Mouse (Mus musculus): Measurements from ENCODE around the gene Olfr766-ps1.
A peak's percentile ranks its signal among the peaks of the same experiment; 100 is the strongest.
"Not testable (repeated sequence)": the region's sequence is repeated elsewhere in the genome, so short reads cannot be mapped to it uniquely, and the experiment has no call there.

Olfr766-ps1 gene

DNA sequence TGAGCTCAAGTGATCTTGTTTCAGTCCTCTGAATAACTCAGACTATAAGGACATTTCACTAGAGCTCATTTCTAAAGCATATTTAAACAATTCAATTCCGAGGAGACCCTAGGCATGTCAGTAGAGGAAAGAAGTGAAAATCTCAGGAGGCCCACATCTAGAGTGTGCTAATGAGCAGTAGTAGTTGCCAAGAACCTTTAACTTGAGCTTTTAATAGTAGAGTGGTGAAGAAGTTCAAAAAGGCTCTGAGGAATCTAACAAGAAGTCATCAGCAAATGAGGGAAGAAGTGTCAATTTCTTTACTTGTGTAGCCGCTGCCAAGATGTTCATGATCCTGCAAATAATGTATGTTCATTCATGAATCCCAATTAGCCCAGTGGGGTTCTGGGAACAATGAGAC lies at the start of gene Olfr766-ps1:
Gene Olfr766-ps1 (minus strand): TSS at position 101 of the 400 bp plus-strand sequence.
- no peak for DNase-seq

DNA sequence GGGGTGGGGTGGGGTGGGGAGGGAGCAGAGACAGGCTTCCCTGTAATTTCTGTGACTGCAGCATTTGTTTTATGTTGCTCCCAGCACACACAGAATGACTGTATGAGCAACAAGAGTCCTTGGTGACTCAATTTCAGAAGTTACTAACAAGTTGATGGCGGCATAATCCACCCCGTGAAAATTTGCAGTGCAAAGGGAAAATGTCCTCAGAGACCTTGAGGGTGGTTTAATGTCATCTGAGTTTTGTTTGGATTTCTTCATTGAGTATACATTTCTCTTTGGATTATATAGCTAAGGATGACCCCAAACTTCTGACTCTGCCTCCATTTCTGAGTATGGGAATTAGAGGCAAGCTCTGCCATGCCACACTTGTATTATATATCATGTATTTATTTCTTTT lies 49.0 kb upstream of the Olfr766-ps1 start, which contains the start of gene Olfr769:
Gene Olfr769 (minus strand): TSS at position 101 of the 400 bp plus-strand sequence.
- no peak for DNase-seq

- DNase-seq = no peak
These were observed 46.4 kb upstream of the Olfr766-ps1 start for GRCm38 (mm10) chr10:129115146-129115545.

- DNase-seq = no peak
These were observed 32.5 kb upstream of the Olfr766-ps1 start for GRCm38 (mm10) chr10:129101231-129101630.

GRCm38 (mm10) chr10:129099275-129099674 lies 30.5 kb upstream of the Olfr766-ps1 start, which contains the start of gene Olfr768:
TSS of gene Olfr768 (minus strand) at chr10:129099375.
- no peak for DNase-seq

DNA sequence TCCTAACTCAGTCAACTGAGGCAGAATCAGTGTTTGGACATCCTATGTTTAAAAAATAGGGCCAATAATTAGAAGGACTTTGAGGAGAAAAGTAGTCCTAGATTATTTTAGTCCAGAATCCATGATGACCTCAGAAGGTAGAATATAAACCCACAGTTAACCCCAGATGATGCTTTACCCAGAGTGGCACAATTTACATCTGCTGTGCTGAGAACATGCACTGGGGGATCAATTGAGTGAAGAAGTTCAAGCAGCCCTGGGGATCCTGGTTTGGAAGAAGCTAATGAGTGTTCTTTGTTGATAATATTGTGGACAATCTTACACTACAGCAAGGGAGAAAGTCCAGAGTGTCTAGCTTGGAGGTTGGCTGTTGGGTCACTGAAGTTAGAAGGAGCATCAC lies 14.0 kb upstream of the Olfr766-ps1 start, which contains the start of gene Olfr767:
Gene Olfr767 (minus strand): TSS at position 101 of the 400 bp plus-strand sequence.
- not testable (repeated sequence) for DNase-seq

DNA sequence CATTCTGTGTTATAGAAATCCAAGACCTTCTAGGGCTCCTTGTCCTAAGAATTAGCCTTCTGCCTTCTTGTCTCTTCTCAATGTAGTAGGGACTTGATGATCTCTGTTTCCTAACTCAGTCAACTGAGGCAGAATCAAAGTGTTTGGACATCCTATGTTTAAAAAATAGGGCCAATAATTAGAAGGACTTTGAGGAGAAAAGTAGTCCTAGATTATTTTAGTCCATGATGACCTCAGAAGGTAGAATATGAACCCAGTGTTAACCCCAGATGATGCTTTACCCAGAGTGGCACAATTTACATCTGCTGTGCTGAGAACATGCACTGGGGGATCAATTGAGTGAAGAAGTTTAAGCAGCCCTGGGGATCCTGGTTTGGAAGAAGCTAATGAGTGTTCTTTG lies 18.9 kb downstream of the Olfr766-ps1 start, which contains the start of gene Olfr765:
Gene Olfr765 (minus strand): TSS at position 101 of the 400 bp plus-strand sequence.
- not testable (repeated sequence) for DNase-seq

GRCm38 (mm10) chr10:129039796-129040195 lies 29.0 kb downstream of the Olfr766-ps1 start, which contains the start of gene Olfr764-ps1:
TSS of gene Olfr764-ps1 (minus strand) at chr10:129039896.
- DNase-seq = no peak

GRCm38 (mm10) chr10:129028343-129028742 lies 40.4 kb downstream of the Olfr766-ps1 start:
- DNase-seq = no peak

DNA sequence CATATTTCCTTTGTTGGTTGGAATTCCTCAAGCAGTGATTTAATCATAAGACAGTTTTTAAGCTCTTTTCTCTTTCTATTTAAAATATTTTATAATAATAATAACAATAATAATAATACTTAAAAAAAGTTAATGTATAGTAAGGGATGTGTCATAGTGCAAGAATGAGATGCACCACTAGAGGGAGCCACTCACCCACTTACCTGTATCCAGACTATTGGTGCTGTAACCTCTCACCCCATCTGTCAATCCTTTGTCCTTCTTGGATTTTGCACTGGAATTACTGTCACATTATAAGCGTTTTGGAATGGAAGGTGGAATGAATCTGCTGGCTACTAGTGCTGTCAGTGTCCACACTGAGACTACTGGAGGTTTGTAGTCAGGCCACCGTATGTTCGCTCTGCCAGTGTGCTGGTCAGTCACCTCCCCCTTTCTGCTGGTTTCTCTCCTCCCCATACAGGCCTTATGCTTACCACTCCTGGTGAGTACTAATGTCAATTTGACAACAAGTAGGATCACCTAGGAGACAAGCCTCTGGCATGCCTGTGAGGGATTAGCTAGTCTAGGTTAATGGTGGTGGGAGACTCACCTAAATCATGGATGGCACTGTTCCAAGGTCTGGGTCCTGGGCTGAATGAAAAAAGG lies 42.6 kb downstream of the Olfr766-ps1 start:
- DNase-seq = peak; percentile 9

DNA sequence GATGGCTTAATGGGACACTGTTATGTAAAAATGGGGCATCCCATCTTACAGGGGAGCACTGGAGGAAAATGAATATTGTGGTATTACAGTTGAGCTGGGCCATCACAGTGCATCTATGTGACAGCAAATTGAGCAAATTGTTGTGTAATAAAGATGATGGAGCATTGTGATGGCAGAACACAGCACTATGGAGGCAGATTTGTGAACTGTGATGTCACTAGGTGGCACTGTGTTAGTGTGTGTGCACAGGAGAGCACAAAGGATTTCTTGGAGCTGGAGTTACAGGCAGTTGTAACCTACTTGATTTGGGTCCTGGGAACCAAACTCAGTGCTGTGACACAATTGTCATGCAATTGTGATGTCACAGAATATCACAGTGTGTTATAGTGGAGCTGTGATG lies 45.5 kb downstream of the Olfr766-ps1 start:
- no peak for DNase-seq

GRCm38 (mm10) chr10:129014477-129014876 lies 54.3 kb downstream of the Olfr766-ps1 start:
- DNase-seq = no peak
